Mouse (Mus musculus): ENCODE measurements around the gene H2-Ke6. TPM values are rescaled to one million over a fixed set of nuclear protein-coding genes. Genes with fewer than 3 reads are reported as not detected.

The H2-Ke6 gene
- total and polyA plus RNA-seq, 3 experiments: 20.8 to 47.1 (median 31.7) TPM

GRCm38 (mm10) chr17:34034064-34034463 lies 6.2 kb upstream of the H2-Ke6 start:
- Histone ChIP-seq H3K27me3 (replicated peaks) (no peaks in the 10 kb centered on the region), H3K9me3 (replicated peaks; ENCODE audit: low read length) (no peaks in the 10 kb centered on the region), H3K4me3 (replicated peaks in 1 of 3; ENCODE audit: low read depth in 2 of 3, low read length in 2 of 3, poor library complexity in 1 of 3) (no peak overlapping the region), H3K36me3 (replicated peaks in 1 of 2; ENCODE audit: control insufficient read depth in 1 of 2, insufficient read depth in 1 of 2, low read length in 1 of 2) (peaks cover 45 to 71% of the 10 kb centered on the region in 2 experiments), H3K4me2 (ENCODE audit: insufficient read depth, low read depth, poor library complexity, severe bottlenecking) (no peak overlapping the region), H3K27ac (ENCODE audit: insufficient read depth, low read depth) (no peak overlapping the region), H3K4me1 (ENCODE audit: control insufficient read depth in 1 of 2, insufficient read depth in 2 of 2) (peaks cover 13 to 33% of the 10 kb centered on the region in 2 experiments), H3K79me2 (replicated peaks; ENCODE audit: control insufficient read depth, extremely low read depth, insufficient read depth, poor library complexity, severe bottlenecking) (peaks cover 32% of the 10 kb centered on the region), H3K9ac (ENCODE audit: insufficient read depth, low read depth) (no peak overlapping the region)
- DNase-seq (ENCODE audit: extremely low read depth): peak; percentile 87
- in situ Hi-C loops (cut with MboI; ENCODE audit: low pct_ligation_motif_present, low pct_unique_long_range_greater_than_20kb, low sequenced_read_pairs) (no loop called here), dilution Hi-C loops (cut with MboI; ENCODE audit: extremely low pct_ligation_motif_present, extremely low pct_unique_long_range_greater_than_20kb, low sequenced_read_pairs) (no loop called here)
- TF ChIP-seq USF2 (conservative IDR thresholded peaks at IDR 0.05; ENCODE audit: low read depth, low read length) (no peak), TBP (conservative IDR thresholded peaks at IDR 0.05; ENCODE audit: low read depth, low read length) (no peak), SMC3 (IDR thresholded peaks at IDR 0.05; ENCODE audit: low read depth, low read length) (peak; percentile 51), CHD1 (IDR thresholded peaks at IDR 0.05; ENCODE audit: low read depth, low read length) (no peak), IRF4 (IDR thresholded peaks at IDR 0.05; ENCODE audit: low read depth, low read length) (0 out of 2 replicates have a peak, but pooled peaks have one; percentile 10), ETS1 (conservative IDR thresholded peaks at IDR 0.05; ENCODE audit: low read depth, low read length) (no peak; the same call in 1 of the 2 replicates), MAX (IDR thresholded peaks at IDR 0.05; ENCODE audit: low read length) (peak; percentile 35; the same call in 1 of the 2 replicates), USF1 (IDR thresholded peaks at IDR 0.05; ENCODE audit: low read depth, low read length) (no peak), SIN3A (IDR thresholded peaks at IDR 0.05; ENCODE audit: low read length) (no peak), RAD21 (IDR thresholded peaks at IDR 0.05; ENCODE audit: low read depth, low read length) (peak; percentile 36), CTCF (conservative IDR thresholded peaks at IDR 0.05 in 1 of 2, IDR thresholded peaks at IDR 0.05 in 1 of 2; ENCODE audit: low read depth in 2 of 2, low read length in 2 of 2) (peak; percentile 59 to 78), HCFC1 (IDR thresholded peaks at IDR 0.05; ENCODE audit: low read depth, low read length) (peak; percentile 34; the same call in 1 of the 2 replicates), CHD2 (IDR thresholded peaks at IDR 0.05; ENCODE audit: low read length) (0 out of 2 replicates have a peak, but pooled peaks have one; percentile 19), NELFE (IDR thresholded peaks at IDR 0.05; ENCODE audit: low read depth, low read length) (peak; percentile 50; the same call in 1 of the 2 replicates), MAFK (IDR thresholded peaks at IDR 0.05; ENCODE audit: insufficient replicate concordance, low read length) (no peak)

- H3K9ac ChIP-seq (ENCODE audit: insufficient read depth, low read depth): peak overlapping the region; percentile 96
- dilution Hi-C loops (cut with MboI; ENCODE audit: extremely low pct_ligation_motif_present, extremely low pct_unique_long_range_greater_than_20kb, low sequenced_read_pairs): no loop called here
- peak overlapping the region; percentile 27; the same call in 1 of the 2 replicates for H3K27ac ChIP-seq (ENCODE audit: insufficient read depth, low read depth)
- H3K36me3 ChIP-seq (replicated peaks in 1 of 2; ENCODE audit: control insufficient read depth in 1 of 2, insufficient read depth in 1 of 2, low read length in 1 of 2): peaks cover 51 to 71% of the 10 kb centered on the region in 2 experiments
- in situ Hi-C loops (cut with MboI; ENCODE audit: low pct_ligation_motif_present, low pct_unique_long_range_greater_than_20kb, low sequenced_read_pairs): no loop called here
- H3K27me3 ChIP-seq (replicated peaks): no peaks in the 10 kb centered on the region
- no peak for TF ChIP-seq TCF12 (IDR thresholded peaks at IDR 0.05; ENCODE audit: low read depth, low read length)
- TF ChIP-seq USF1 (IDR thresholded peaks at IDR 0.05; ENCODE audit: low read depth, low read length): no peak
- TF ChIP-seq CHD2 (IDR thresholded peaks at IDR 0.05; ENCODE audit: low read length): no peak
- no peak for TF ChIP-seq USF2 (conservative IDR thresholded peaks at IDR 0.05; ENCODE audit: low read depth, low read length)
- TF ChIP-seq BHLHE40 (IDR thresholded peaks at IDR 0.05; ENCODE audit: low read depth, low read length): no peak
- TF ChIP-seq IRF4 (IDR thresholded peaks at IDR 0.05; ENCODE audit: low read depth, low read length): no peak
- TF ChIP-seq HCFC1 (IDR thresholded peaks at IDR 0.05; ENCODE audit: low read depth, low read length): no peak
- no peak for TF ChIP-seq MYC (IDR thresholded peaks at IDR 0.05; ENCODE audit: low read depth, low read length)
- no peak for DNase-seq (ENCODE audit: extremely low read depth)
- H3K4me1 ChIP-seq (ENCODE audit: control insufficient read depth in 1 of 2, insufficient read depth in 2 of 2): peaks cover 18 to 39% of the 10 kb centered on the region in 2 experiments
- no peaks in the 10 kb centered on the region for H3K9me3 ChIP-seq (replicated peaks; ENCODE audit: low read length)
- H3K4me2 ChIP-seq (ENCODE audit: insufficient read depth, low read depth, poor library complexity, severe bottlenecking): peak overlapping the region; percentile 67
- H3K4me3 ChIP-seq (replicated peaks in 1 of 3; ENCODE audit: low read depth in 2 of 3, low read length in 2 of 3, poor library complexity in 1 of 3): peak overlapping the region; percentile 89 to 96 (median 90)
- peaks cover 32% of the 10 kb centered on the region for H3K79me2 ChIP-seq (replicated peaks; ENCODE audit: control insufficient read depth, extremely low read depth, insufficient read depth, poor library complexity, severe bottlenecking)
Observed at GRCm38 (mm10) chr17:34033441-34033840, 5.6 kb upstream of the H2-Ke6 start.
